Mouse (Mus musculus) kidney, adult 8-10 months (tissue): ENCODE data around the gene Hmga1b.
"Not testable (repeated sequence)": the region's sequence is repeated elsewhere in the genome, so short reads cannot be mapped to it uniquely, and the experiment has no call there.

ENCODE experiments used
- DNase-seq, 2 experiments: peaks; one replicate each; pipeline ENCODE4 v3.0.0; 2022

Hmga1b gene

GRCm38 (mm10) chr11:120762672-120763041 lies at the start of gene Hmga1b:
Gene Hmga1b (plus strand): TSS chr11:120762794.
- not testable (repeated sequence) for DNase-seq

GRCm38 (mm10) chr11:120713580-120714518 lies 48.7 kb upstream of the Hmga1b start, which contains the start of the genes Cenpx and Lrrc45:
Gene Cenpx (minus strand): TSS chr11:120713738.
Gene Lrrc45 (plus strand): TSS chr11:120713925.
- peak; percentile 98 to 99 for DNase-seq

- no peak for DNase-seq
These were observed 48.0 kb upstream of the Hmga1b start for GRCm38 (mm10) chr11:120714546-120714945.

- no peak for DNase-seq
These were observed 47.5 kb upstream of the Hmga1b start for GRCm38 (mm10) chr11:120715131-120715530.

GRCm38 (mm10) chr11:120719242-120719641 lies 43.4 kb upstream of the Hmga1b start:
- no peak for DNase-seq

GRCm38 (mm10) chr11:120719841-120720376 lies 42.7 kb upstream of the Hmga1b start:
- no peak for DNase-seq

- peak; percentile 85 to 90 for DNase-seq
These were observed 42.1 kb upstream of the Hmga1b start for GRCm38 (mm10) chr11:120720450-120720849.

GRCm38 (mm10) chr11:120721124-120722066 lies 41.2 kb upstream of the Hmga1b start, which contains the start of gene Rac3:
Gene Rac3 (plus strand): TSS chr11:120721470.
- peak in 1 of 2 experiments; percentile 47 for DNase-seq

GRCm38 (mm10) chr11:120722067-120722630 lies 40.4 kb upstream of the Hmga1b start:
- peak in 1 of 2 experiments; percentile 33 for DNase-seq

GRCm38 (mm10) chr11:120722761-120723382 lies 39.7 kb upstream of the Hmga1b start:
- DNase-seq = peak; percentile 66 to 71

- DNase-seq = no peak
These were observed 39.1 kb upstream of the Hmga1b start for GRCm38 (mm10) chr11:120723509-120723908.

- DNase-seq = peak; percentile 61 to 69
These were observed 36.1 kb upstream of the Hmga1b start for GRCm38 (mm10) chr11:120726243-120727168.

- peak; percentile 97 to 98 for DNase-seq
These were observed 35.4 kb upstream of the Hmga1b start, which contains the start of gene Dcxr for GRCm38 (mm10) chr11:120727169-120727527. Gene Dcxr (minus strand): TSS chr11:120727281.

- DNase-seq = no peak
These were observed 35.0 kb upstream of the Hmga1b start for GRCm38 (mm10) chr11:120727564-120727963.

GRCm38 (mm10) chr11:120728530-120729240 lies 33.9 kb upstream of the Hmga1b start:
- no peak for DNase-seq

GRCm38 (mm10) chr11:120729432-120730050 lies 33.1 kb upstream of the Hmga1b start:
- DNase-seq = peak; percentile 49 to 62

GRCm38 (mm10) chr11:120730331-120730870 lies 32.2 kb upstream of the Hmga1b start:
- DNase-seq = no peak

- no peak for DNase-seq
These were observed 31.2 kb upstream of the Hmga1b start for GRCm38 (mm10) chr11:120731395-120731794.
